Mouse (Mus musculus) thymus, postnatal 36 days (tissue): ENCODE data around the gene Magi1.
"Not testable (repeated sequence)": the region's sequence is repeated elsewhere in the genome, so short reads cannot be mapped to it uniquely, and the experiment has no call there.

Experiments
- DNase-seq, 2 experiments: peaks; one replicate each; pipeline ENCODE4 v3.0.0; 2022; ENCODE audit warnings: mixed read lengths in 2 of 2

Magi1 gene

DNA sequence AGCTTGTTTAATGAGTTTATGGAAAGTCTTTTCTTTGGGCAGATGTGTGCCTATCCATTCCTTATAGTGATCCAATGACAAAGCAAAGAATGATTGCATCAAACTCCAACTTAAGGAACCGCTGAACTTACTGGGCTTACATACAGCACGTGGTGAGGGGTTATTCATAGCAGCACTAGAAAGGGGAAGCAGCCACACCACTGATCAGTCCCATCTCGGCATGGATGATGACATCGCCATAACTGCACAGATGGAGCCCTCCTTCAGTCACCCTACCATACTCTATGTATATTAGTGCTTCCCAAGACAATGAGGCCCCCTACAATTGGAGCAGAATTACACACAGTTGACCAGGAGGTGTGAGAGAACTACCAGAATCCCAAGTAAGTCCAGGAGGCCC lies 238.5 kb downstream of the Magi1 start:
- no peak for DNase-seq

DNA sequence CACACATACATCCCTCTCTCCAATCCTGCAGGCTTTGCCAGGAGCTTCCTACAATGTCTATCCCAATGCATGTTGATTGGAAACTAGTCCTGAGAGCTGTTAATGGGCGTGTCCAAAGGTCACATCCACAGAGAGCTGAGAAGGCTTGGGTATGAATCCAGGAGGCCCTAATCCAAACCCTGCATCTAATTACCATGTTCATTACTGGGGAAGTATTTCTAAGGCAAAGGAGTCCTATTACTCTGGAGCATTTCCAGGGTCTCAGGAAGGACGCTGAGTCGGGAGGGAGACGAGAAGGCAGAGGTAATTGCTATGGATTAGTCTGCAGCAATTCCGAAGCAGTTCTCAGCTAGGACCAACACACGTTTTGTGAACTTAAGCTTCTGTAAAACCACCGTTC lies 240.3 kb downstream of the Magi1 start:
- DNase-seq: no peak

DNA sequence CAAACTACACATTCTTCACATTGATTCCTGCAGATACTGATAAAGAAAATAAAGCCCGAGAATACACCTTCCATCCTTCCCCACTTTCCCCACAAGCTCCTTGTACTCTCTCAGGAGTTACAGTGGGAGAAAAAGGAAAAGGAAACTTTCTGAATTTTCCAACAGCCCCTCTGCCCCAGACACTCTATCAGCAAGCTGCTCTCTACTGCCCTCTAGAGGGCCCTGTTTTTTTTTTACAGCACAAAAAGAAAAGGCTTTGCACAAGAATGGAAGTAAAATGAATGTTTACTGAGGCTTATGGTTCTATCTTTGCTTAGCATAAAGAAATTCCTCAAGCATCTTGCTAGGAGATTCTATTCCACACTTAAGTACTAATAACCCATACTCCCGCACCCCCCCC lies 243.6 kb downstream of the Magi1 start:
- DNase-seq: no peak

DNA sequence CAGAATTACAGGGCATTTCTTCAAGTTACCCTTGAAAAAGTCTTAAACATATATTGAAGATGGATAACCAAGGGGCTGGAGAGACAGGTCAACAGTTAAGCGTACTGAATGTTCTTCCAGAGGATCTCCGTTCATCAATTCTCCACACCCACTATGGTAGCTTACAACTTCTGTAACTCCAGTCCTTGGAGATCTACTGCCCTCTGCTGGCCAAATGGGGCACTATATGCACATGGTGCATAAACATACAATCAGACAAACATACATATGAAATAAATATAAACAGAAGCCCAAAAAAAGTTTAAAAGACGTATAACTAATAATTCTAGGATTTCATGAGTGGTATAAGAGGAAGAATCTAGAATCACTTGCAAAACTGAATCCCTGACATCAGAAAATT lies 244.8 kb downstream of the Magi1 start:
- no peak for DNase-seq

DNA sequence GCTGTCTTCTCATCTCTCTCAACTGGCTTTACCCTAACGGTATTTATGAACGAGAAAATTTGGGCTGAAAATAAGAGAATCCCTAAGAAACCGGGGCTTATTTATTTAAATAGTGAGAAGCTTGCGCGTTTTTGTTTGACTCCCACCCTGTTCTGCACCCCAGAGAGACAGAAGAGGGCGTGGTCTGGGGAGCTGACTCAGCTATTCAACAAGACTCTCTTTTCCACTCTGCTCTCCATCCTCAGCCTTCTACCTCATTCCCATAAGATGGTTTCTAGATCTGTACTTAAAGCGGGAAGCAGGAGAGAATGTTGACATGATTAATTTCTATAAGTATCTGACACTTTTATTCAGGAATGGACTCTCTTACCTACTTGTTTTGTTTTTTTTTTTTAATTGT lies 247.2 kb downstream of the Magi1 start:
- no peak for DNase-seq

DNA sequence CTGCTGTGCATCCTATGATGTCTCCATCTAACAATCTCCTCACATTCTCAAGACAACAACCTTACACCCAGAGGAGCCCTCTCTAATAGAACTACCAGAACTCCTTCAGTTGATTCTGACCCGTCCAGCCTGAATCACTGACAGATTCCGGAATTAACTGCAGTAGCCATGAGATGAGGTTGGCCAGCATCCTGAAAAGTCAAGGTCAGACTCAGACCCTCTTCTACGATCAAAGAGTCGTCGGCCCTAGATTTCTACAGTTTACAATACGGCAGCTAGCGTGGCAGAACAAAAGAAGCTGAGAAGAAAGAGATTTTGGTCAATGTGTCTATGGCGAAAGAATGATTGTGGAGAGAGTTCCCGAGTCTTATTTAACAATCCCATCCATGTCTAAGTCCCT lies 257.4 kb downstream of the Magi1 start:
- DNase-seq: no peak

DNA sequence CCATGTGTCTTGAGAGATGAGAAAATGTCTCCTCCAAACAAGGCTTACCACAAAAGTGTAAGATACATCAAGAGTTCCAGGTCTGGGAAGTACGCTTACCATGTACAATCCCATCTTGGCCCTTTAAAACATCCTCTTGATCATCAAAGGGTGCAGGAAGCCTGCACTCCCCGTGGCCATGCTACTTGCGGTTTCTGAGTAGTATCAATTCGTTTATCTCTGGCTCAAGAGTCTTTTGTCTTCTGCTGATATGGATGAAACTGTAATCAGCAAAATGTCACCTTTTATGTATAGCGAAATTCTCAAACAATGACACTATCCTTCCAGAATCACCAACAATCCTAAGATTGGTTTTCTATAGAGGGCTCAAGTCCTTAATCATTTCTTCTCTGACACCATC lies 261.3 kb downstream of the Magi1 start:
- DNase-seq: no peak

DNA sequence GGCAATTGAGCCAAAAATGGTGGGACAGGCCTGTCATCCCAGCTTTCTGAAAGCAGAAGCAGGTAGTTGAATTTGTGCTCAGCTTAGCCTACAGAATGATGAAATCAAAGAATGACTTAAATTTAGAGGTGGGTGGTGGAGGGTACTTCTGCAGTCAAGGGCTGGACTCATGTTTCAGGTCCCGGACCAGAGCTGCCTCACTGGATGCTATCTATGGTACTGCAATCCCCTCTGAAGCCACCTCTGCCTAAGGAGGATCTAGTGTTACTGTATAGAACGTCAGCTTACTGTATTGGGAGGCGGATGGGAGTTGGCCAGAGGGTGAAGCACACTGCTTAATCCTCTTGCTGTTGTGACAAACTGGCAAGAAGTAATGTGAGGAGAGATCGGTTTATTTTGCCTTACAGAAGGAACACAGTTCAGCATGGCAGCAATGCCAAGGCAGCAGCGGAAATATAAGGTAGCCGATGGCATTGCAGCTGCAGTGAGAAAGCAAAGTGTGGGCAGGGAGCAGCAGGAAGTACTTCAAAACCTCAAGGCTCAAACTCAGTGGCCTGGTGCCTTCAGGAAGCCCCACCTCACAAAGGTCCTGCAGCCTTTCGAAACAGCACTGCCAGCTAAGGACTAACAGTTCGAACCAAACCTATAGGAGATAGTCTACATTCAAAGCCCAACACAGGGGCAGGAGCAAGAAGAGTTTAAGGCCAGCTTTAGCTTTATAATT lies 262.3 kb downstream of the Magi1 start:
- DNase-seq: no peak

DNA sequence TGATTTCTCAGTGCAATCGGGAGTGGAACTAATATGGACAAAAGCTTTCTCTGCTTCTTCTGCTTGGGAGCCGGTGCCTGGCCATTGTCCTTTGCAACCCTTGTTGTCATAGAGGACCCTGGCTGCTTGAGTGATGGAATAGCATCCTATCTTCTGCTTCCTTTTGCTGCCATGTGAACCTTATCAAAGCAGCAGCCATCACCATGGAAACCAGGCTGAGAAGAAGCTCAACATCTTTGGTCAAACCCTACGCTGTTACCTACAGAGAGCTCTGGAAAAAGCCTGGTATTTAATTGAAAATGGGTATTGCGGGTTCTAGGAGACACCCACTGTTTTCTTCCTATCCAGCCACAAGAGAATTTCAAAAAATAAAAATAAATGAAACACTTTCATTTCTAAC lies 263.2 kb downstream of the Magi1 start:
- no peak for DNase-seq

DNA sequence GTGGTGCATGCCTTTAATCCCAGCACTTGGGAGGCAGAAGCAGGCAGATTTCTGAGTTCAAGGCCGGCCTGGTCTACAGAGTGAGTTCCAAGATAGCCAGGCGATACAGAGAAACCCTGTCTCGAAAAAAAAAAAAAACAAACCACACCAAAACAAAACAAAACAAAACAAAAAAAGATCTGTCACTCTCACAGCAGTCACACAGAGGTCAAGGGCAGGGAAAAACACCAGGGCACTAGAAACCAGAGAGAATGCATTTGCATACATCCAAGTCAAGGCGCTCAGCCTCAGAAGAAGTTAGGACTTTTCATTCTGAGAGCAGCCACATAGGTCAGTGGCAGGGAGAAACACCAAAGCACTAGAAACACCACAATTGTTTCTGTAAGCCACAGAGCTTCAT lies 263.8 kb downstream of the Magi1 start:
- no peak for DNase-seq

DNA sequence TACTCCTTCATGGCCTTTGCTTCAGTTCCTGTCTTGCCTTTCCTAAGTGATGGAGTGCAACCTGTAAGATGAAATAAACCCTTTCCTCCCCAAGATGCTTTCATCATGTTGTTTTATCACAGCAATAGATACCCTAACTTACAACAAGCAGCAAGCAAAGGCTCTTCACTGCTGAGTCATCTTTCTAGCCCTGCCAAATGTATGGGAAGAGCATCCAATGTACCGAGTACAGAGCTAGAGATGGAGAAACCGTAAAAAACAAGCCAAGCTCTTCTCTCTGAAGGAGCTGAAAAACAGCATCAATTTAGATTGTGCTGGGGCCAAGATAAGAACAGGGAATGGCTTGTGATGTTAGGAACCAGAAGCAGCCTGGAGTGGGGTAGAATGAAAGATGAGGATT lies 270.0 kb downstream of the Magi1 start:
- DNase-seq: no peak

DNA sequence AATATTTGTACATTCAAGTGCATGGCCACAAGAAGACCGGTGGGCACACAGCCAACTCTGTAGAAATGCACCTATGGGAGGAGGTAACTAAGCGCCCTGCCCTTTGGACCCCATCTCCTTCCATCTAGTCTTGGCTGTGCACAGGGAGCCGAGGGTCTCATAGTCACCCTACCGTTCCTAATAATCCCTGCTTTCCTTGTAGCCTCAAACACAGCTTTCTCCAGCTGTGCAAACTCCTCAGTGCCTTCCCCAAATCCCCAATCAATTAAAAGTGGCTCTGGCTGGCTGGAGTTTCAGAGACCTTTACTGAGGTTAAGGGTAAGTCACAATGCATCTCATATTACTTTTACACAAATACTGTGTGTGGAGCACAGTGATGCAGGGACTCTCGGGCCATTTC lies 271.8 kb downstream of the Magi1 start:
- no peak for DNase-seq

DNA sequence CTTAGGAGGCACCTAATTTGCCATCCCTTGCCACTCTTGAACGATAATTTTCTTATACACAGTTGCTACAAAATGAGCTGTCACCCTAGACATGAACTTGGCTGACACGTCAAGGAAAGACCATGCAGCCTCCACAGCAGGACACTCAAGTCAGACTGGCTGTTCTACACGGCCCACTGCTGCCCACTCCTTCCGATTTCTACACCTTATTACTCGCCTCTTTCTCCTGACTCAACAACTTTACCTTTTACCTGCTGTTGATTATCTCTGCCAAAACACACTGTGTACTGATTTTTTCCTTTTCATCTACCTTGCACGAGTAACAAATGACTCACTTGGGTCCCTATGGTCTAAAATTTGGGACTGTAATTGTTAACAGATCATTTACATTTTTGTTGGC lies 272.2 kb downstream of the Magi1 start:
- no peak for DNase-seq

DNA sequence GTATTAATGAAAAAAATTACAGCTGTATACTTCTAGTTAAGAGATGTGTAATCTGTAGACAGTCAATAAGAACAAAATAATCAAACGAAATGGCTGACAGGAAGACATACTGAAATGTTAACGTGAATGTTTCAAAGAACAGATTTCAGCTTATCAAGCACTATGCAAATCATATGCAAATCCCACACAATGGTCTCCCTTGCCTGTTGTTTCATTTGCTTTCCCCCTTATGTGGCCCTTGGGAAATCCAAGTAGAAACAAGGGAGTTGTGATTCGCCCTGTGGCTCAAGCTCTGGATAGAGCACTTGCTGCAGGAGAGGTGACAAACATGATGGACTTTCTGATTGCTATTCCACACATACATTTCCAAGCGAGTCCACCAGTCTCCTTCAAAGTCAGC lies 275.1 kb downstream of the Magi1 start:
- no peak for DNase-seq

DNA sequence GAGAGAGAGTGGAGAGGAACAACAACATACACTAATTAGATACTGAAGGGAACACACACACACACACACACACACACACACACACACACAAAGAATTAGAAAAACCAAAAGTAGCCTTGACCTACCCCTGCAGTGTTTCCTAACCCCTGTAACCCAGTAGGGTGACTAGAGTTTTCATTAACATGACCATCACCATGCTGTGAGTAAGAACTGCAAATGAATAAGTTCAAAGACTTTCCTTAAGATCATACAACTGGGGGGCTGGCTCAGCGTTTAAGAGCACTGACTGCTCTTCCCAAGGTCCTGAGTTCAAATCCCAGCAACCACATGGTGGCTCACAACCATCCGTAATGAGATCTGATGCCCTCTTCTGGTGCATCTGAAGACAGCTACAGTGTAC lies 280.1 kb downstream of the Magi1 start:
- DNase-seq: not testable (repeated sequence)

DNA sequence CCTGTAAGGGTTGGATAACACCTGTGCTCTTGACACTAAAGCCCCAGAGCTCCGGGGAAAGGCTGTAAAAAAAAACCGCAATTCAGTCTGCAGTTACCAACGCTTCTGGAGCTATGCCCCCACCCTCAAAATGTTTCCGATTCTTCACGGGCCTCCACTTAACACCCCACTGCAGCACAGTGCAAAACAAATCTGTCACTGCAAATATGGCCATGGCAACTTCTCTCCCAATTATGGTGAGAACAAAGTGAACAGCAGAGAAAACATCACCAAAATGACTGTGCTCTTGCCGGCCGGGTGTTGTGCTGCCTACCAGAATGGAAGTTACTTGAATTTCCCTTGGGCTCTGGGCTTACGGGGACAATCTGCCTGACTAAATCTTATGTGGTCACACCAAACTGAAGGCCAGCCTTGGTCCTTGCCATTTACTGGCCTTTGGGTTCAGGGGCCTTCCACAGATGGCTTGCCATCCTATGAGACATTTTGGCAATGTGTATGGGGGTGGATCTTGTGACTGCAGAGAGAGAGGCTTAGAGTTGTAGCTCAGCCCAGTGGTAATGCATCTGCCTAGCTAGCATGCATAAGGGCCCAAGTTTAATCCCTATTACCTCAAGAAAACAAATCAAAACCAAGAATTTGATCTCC lies 286.8 kb downstream of the Magi1 start:
- no peak for DNase-seq

DNA sequence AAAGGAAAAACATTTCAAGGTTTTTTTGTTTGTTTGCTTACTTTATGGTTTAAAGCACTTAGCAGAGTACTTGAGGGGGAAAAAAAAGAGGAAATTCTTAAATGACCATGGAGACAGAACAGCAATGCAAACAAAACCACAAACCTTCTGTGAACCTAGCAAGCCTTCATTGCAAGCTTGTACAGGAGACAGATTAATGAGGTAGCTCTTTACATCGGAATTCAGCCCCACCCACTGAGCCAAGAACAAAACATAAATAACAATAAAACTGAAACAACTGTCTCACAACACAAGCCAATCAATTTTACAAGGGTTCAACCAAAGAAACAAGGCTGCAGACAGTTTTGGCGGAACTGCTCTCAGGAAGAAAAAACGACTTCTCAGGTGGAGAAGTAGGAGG lies 296.2 kb downstream of the Magi1 start:
- no peak for DNase-seq

DNA sequence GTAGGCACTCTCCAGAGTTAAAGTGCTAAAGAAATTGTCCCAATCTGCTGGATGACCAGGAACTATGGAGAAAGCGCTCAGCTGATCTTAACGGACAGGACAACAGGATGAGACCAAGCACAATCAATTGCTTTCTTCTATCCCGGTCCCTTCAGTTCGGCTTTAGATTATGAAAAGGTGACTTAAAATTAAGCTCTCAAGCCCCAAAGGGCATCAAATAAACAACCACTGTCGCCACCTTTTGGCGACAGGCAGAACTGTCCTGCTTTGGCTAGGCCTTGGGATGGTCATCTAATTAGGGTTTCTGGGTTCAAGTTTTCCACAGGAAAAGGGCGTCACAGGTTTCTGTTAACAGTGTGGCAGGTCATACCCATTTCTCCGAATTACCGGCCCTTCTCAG lies 298.6 kb downstream of the Magi1 start:
- no peak for DNase-seq

DNA sequence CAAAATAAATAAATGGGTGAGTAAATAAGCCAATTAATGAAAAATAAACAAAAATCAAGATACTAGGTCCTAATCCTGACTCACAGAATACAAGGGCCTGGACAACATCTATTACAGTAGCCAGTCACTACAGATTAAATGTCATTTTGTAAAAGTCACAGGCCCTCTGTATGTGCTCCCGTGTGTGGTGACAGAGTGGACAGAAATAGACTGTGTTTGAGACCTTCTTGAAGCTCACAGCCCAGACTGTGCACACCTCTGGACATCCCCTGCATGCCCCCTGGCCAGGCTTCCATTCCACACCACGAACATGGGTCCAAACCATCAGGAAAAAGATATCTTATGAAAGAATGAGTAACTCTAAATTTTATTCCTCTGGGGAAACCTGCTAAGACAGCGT lies 300.2 kb downstream of the Magi1 start:
- DNase-seq: no peak

DNA sequence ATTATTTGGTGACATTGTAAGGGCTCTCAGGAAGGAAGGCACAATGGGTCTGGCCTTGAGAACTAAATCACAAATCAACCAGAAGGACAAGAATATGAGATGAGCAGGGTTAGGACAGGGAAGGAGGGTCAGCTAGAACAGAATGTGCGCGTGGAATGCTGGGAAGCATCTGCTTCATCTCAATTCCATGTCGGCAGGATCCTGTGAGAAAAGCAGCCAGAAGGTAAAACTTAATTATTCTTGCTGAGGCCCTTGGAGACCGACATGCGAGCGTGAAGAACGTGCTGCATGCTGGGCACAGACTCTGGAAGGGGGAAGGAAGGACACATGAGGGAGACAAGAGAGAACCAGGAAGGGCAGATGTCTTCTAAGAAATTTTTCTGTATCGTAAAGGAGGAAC lies 302.5 kb downstream of the Magi1 start:
- no peak for DNase-seq

DNA sequence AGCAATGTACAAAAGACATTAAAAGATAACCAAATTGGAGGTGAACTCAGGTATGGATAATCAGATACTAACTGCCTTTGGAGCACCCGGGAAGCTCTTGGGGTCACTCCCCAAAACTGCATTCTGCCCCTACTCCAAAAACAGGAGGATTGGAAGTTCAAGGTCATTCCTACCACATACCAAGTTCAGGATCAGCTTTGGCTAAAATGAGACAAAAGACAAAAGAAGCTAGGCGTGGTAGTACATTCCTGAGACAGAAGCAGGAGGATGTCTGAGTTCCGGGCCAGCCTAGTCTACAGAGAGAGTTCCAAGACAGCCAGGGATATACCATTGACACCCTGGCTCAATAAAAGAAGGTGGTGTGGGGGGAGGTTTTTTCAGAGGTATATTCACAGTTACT lies 304.5 kb downstream of the Magi1 start:
- no peak for DNase-seq

DNA sequence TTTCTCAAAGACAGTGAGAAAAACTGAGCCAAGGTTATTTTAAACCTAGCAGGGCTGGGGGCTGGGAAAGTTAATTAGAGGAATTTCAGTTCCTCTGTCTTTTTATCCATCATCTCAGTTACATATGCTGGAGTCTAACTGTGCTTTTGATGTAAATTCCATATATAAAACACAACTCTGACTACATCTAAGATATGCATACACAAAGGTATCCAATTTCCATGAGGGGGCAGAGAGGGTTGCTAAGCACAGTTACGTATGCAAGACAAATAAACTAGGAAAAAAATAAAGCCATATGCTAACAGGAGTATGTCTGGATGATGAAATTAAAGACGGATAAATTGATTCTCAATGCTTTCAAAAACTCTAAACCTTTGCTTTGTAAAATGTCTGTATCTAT lies 315.0 kb downstream of the Magi1 start:
- DNase-seq: no peak

DNA sequence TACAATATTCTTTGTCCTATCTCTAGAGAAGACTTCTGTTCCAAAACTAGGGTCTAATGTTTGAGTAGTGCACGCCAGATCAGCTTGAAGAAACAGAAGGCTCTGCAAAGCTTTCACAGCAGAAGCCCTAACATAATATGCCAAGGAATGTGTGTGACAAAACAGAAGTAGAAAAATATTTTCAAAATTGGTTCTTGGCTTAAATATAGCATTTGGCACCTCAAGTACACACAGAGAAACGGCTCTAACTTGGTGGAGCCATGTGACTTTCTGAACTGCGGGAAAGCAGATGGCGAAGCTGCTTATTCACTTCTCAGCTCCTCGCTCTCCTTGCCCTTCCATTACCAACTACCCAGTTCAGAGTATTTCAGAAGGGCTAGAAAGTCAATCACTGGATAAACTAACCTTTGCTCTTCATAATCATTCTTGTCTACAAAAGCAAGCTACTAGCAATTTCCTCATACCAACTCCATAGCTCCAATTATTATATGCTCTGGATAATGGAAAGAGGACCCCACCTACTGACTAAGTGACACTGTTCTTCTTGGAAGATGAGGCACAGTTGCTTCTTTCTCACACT lies 320.9 kb downstream of the Magi1 start:
- no peak for DNase-seq

DNA sequence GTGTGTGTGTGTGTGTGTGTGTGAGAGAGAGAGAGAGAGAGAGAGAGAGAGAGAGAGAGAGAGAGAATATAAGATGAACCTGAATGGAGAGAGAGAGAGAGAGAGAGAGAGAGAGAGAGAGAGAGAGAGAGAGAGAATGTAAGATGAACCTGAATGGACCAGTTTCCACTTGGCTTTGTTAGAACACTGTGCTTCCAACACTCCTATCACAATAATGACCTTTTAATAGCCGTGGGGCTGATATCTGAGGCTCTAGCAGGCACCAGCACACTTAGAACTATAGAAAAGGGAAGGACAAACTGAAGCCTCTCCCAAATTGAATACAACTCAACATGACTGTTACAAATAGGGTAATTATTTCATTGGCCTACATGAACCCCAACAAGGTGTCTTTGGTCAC lies 321.9 kb downstream of the Magi1 start:
- no peak for DNase-seq

DNA sequence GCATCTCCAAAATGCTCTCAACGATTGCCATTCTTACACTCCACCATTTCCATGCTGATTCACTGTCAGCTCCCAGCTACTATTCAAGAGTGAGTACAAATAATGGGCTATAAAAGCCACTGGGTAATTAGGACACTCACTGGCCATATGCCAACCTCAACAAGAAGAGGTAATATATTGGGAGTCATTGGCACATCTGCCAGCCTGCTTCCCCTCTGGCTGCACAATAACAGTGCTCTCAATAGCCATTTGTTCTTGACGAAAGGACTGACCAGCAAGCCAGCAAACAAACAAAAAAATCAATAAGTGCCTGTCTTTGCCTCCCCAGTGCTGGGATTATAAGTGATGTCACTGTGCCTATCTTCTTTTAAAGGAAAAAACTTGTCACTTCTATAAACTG lies 326.5 kb downstream of the Magi1 start:
- no peak for DNase-seq
